Mouse (Mus musculus) frontal cortex, postnatal 14 days (tissue): Measurements from ENCODE around the gene Rnf168.
A peak's percentile ranks its signal among the peaks of the same experiment; 100 is the strongest.

Source experiments
- DNase-seq, 2 experiments: peaks; one replicate each; pipeline ENCODE4 v3.0.0; 2022; ENCODE audit warnings: low spot score in 2 of 2

Rnf168 gene

DNA sequence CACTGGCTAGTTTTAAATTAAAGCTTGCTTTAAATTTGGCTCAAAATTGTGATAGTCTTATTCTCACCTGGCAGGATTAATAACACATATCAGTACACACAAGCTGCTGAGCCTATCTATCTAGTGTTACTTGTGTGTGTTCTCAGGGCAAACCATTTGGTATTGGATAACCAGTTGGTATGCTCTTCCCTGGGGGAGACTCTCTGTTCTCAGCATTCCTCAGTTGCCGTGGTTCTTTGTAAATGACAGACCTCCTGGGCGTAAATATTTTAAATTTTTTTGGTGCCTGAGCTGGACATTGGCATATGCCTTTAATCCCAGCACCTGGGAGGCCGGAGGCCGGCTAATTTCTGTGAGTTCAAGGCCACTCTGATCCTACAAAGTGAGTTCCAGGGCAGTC lies 35.6 kb downstream of the Rnf168 start:
- DNase-seq: no peak

GRCm38 (mm10) chr16:32316601-32317000 lies 39.3 kb downstream of the Rnf168 start:
- no peak for DNase-seq

GRCm38 (mm10) chr16:32323953-32324352 lies 46.7 kb downstream of the Rnf168 start:
- no peak for DNase-seq

GRCm38 (mm10) chr16:32330876-32331670 lies 53.8 kb downstream of the Rnf168 start:
- no peak for DNase-seq

DNA sequence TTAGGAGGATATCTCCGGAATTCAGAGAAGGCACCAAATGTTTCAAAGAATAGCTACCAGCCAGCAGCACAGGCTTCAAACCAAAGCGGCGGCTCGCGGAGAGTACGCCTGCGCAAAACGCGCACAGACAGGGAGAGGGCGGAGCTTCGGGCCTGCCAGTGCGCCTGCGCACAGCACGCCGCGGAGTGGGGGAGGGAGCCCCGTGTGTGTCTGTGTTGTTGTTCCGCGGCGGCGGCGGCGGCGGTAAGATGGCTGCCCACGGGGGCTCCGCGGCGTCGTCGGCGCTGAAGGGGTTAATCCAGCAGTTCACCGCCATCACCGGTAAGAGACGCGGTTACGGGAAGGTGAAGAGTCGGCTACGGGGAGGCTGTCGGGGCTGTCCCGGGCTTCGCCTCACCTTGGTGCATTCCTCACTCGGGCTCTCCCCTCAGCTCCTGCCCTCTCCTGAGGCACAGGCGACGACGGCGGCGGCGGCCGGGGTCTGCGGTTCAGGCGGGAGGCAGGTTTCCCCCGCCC lies 54.8 kb downstream of the Rnf168 start, which contains the start of gene Ubxn7:
Gene Ubxn7 (plus strand): TSS at position 218 of the 516 bp plus-strand sequence.
- peak; percentile 93 to 96 for DNase-seq

GRCm38 (mm10) chr16:32332556-32333511 lies 55.6 kb downstream of the Rnf168 start:
- peak in 1 of 2 experiments; percentile 20 for DNase-seq

GRCm38 (mm10) chr16:32335146-32335545 lies 57.9 kb downstream of the Rnf168 start:
- no peak for DNase-seq

- DNase-seq: no peak
These were observed 58.9 kb downstream of the Rnf168 start for GRCm38 (mm10) chr16:32336026-32336780.

DNA sequence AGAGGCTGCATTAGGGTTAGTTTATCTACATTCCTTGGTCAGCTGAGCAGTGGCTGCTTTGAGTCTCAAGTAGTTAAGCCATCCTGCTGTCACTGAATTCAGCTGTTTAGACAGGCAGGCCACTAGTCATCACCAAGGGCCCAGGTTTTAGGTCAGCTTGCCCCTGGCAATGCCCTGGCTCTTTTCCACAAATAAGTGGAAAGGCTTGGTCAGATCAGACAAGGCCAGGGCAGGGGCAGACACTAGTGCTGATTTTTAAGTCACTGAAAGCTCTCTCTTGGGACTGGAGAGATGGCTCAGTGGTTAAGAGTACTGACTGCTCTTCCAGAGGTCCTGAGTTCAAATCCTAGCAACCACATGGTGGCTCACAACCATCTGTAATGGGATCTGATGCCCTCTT lies 59.7 kb downstream of the Rnf168 start:
- DNase-seq: no peak

- DNase-seq: no peak
These were observed 63.2 kb downstream of the Rnf168 start for GRCm38 (mm10) chr16:32340451-32340850.

GRCm38 (mm10) chr16:32345521-32345920 lies 68.3 kb downstream of the Rnf168 start:
- no peak for DNase-seq

GRCm38 (mm10) chr16:32350776-32351175 lies 73.5 kb downstream of the Rnf168 start:
- no peak for DNase-seq
